Mouse (Mus musculus): ENCODE data around the gene Cacna1i.

- TF ChIP-seq CTCF (IDR thresholded peaks at IDR 0.05; ENCODE audit: control insufficient read depth, insufficient read depth, low read length): no peak
- TF ChIP-seq POLR2A (IDR thresholded peaks at IDR 0.05; ENCODE audit: borderline replicate concordance, control insufficient read depth, low read depth, low read length): no peak
Observed at GRCm38 (mm10) chr15:80257602-80258239, 29.3 kb upstream of the Cacna1i start.

Measured in bone marrow, adult 2 months (tissue).